Mouse (Mus musculus): Measurements from ENCODE around the gene Cfap161. TPM values are rescaled to one million over a fixed set of nuclear protein-coding genes. Genes with fewer than 3 reads are reported as not detected.
A peak's percentile ranks its signal among the peaks of the same experiment; 100 is the strongest.

Cfap161 gene
- polyA plus RNA-seq, 1 experiment from 2014 or later, result not detected

- Histone ChIP-seq H3K9me3 (ENCODE audit: control insufficient read depth, low read length) (no peaks in the 10 kb centered on the region), H3K27me3 (ENCODE audit: control insufficient read depth, insufficient read depth, low read length) (no peaks in the 10 kb centered on the region)
- WGBS, result 82% methylated on average over 15 of the region's 15 CpGs
These were observed 62.6 kb downstream of the Cfap161 start for GRCm38 (mm10) chr7:83731961-83732666.

DNA sequence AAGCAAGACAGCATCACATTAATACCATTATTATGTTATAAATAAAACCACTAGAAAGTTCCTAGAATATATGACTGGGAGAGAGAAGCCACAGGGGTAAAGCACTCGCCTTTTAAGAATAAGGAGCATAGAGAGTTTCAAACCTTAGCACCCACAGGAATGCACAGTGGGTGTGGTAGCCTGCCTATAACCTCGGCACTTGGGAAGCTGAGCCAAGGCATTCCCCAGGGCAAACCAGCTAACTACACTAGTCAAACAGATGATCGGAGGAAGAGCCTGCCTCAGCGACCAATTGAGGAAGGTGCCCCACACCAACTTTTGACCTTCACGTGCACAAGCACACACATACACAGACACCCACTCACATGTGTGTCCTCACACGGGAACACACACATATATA is 63.4 kb downstream of the Cfap161 start:
- WGBS, result 78% methylated on average over 6 of the region's 6 CpGs
- Histone ChIP-seq H3K9me3 (ENCODE audit: control insufficient read depth, low read length) (no peaks in the 10 kb centered on the region), H3K4me2 (replicated peaks; ENCODE audit: low read depth, low read length) (no peak overlapping the region), H3K36me3 (ENCODE audit: control insufficient read depth, insufficient read depth, low read length) (no peaks in the 10 kb centered on the region), H3K4me3 (ENCODE audit: low read length) (no peak overlapping the region), H3K4me1 (ENCODE audit: control insufficient read depth, insufficient read depth, low read length) (no peaks in the 10 kb centered on the region), H3K9ac (ENCODE audit: low read depth, low read length) (no peak overlapping the region), H3K27me3 (ENCODE audit: control insufficient read depth, insufficient read depth, low read length) (no peaks in the 10 kb centered on the region), H3K27ac (ENCODE audit: low read depth, low read length) (no peak overlapping the region)
- ATAC-seq (ENCODE audit: low FRiP score, low TSS enrichment), result no peak

More at GRCm38 (mm10) chr7:83731961-83732666, 62.6 kb downstream of the Cfap161 start:
- no peak for ATAC-seq (ENCODE audit: low FRiP score, low TSS enrichment)
- H3K4me2 ChIP-seq (replicated peaks; ENCODE audit: low read depth, low read length), result no peak overlapping the region
- H3K36me3 ChIP-seq (ENCODE audit: control insufficient read depth, insufficient read depth, low read length), result no peaks in the 10 kb centered on the region
- no peak overlapping the region for H3K4me3 ChIP-seq (ENCODE audit: low read length)
- no peak overlapping the region for H3K9ac ChIP-seq (ENCODE audit: low read depth, low read length)
- H3K27ac ChIP-seq (ENCODE audit: low read depth, low read length), result no peak overlapping the region
- H3K4me1 ChIP-seq (ENCODE audit: control insufficient read depth, insufficient read depth, low read length), result no peaks in the 10 kb centered on the region

- Histone ChIP-seq H3K27me3 (ENCODE audit: control insufficient read depth, insufficient read depth, low read length) (no peaks in the 10 kb centered on the region), H3K4me1 (ENCODE audit: control insufficient read depth, insufficient read depth, low read length) (no peaks in the 10 kb centered on the region), H3K9ac (ENCODE audit: low read depth, low read length) (no peak overlapping the region), H3K4me3 (ENCODE audit: low read length) (no peak overlapping the region), H3K27ac (ENCODE audit: low read depth, low read length) (no peak overlapping the region), H3K9me3 (ENCODE audit: control insufficient read depth, low read length) (no peaks in the 10 kb centered on the region), H3K36me3 (ENCODE audit: control insufficient read depth, insufficient read depth, low read length) (no peaks in the 10 kb centered on the region), H3K4me2 (replicated peaks; ENCODE audit: low read depth, low read length) (no peak overlapping the region)
- peak; percentile 66; the same call in 1 of the 2 replicates for ATAC-seq (ENCODE audit: low FRiP score, low TSS enrichment)
- WGBS, result 25% methylated on average over 5 of the region's 5 CpGs
These were observed 67.6 kb downstream of the Cfap161 start for GRCm38 (mm10) chr7:83726936-83727632.

DNA sequence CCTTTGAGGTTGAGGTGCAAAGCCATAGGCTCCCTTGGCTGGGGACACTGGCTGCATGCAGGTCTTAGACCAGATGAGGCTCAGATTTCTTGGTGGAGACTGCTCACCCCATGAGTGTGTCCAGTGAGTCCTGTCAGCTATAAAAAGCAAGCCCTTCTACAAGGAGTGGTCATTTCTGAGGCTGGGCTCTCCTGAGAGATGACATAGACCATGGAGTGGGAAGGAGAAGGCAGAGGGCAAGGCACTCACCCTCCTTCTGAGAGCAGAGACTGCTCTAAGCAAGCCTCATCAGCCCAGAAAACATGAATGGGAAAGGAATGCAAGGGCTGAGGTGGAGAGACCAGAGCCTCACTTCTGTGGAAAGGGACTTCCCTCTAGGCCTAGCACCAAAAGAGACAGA is 68.9 kb downstream of the Cfap161 start:
- H3K27ac ChIP-seq (ENCODE audit: low read depth, low read length), result no peak overlapping the region
- H3K4me2 ChIP-seq (replicated peaks; ENCODE audit: low read depth, low read length), result no peak overlapping the region
- no peak for ATAC-seq (ENCODE audit: low FRiP score, low TSS enrichment)
- H3K9me3 ChIP-seq (ENCODE audit: control insufficient read depth, low read length), result no peaks in the 10 kb centered on the region
- H3K27me3 ChIP-seq (ENCODE audit: control insufficient read depth, insufficient read depth, low read length), result no peaks in the 10 kb centered on the region
- H3K36me3 ChIP-seq (ENCODE audit: control insufficient read depth, insufficient read depth, low read length), result no peaks in the 10 kb centered on the region
- H3K9ac ChIP-seq (ENCODE audit: low read depth, low read length), result no peak overlapping the region
- no peak overlapping the region for H3K4me3 ChIP-seq (ENCODE audit: low read length)
- no peaks in the 10 kb centered on the region for H3K4me1 ChIP-seq (ENCODE audit: control insufficient read depth, insufficient read depth, low read length)

GRCm38 (mm10) chr7:83724541-83724940 is 70.1 kb downstream of the Cfap161 start:
- Histone ChIP-seq H3K27me3 (ENCODE audit: control insufficient read depth, insufficient read depth, low read length) (no peaks in the 10 kb centered on the region), H3K4me3 (ENCODE audit: low read length) (no peak overlapping the region), H3K4me2 (replicated peaks; ENCODE audit: low read depth, low read length) (no peak overlapping the region), H3K27ac (ENCODE audit: low read depth, low read length) (no peak overlapping the region), H3K9me3 (ENCODE audit: control insufficient read depth, low read length) (no peaks in the 10 kb centered on the region), H3K36me3 (ENCODE audit: control insufficient read depth, insufficient read depth, low read length) (no peaks in the 10 kb centered on the region), H3K9ac (ENCODE audit: low read depth, low read length) (no peak overlapping the region), H3K4me1 (ENCODE audit: control insufficient read depth, insufficient read depth, low read length) (no peaks in the 10 kb centered on the region)
- 56% methylated on average over 2 of the region's 2 CpGs for WGBS
- no peak for ATAC-seq (ENCODE audit: low FRiP score, low TSS enrichment)

Other genes starting within 250 kb of the Cfap161 start
- 0.84 and 0.91 TPM in 2 replicates for gene Tmc3, start 210.0 kb downstream of the Cfap161 start, polyA plus RNA-seq (2014; fragmentation: Nextera tagmentation; extraction: Ambion mirVana)
- gene Stard5, start 162.9 kb downstream of the Cfap161 start, polyA plus RNA-seq (2014; fragmentation: Nextera tagmentation; extraction: Ambion mirVana), result 13.0 and 19.4 TPM in 2 replicates
- gene Il16, start 49.2 kb downstream of the Cfap161 start, polyA plus RNA-seq (2014; fragmentation: Nextera tagmentation; extraction: Ambion mirVana), result 1.6 and 2.5 TPM in 2 replicates
- 15.3 and 16.2 TPM in 2 replicates for gene Tlnrd1, start 89.4 kb upstream of the Cfap161 start, polyA plus RNA-seq (2014; fragmentation: Nextera tagmentation; extraction: Ambion mirVana)
- gene Mesd, start 89.6 kb upstream of the Cfap161 start, polyA plus RNA-seq (2014; fragmentation: Nextera tagmentation; extraction: Ambion mirVana), result 81.6 and 101 TPM in 2 replicates